Mouse (Mus musculus): ENCODE measurements around the gene Vapb. TPM values are rescaled to one million over a fixed set of nuclear protein-coding genes. Genes with fewer than 3 reads are reported as not detected.
A peak's percentile ranks its signal among the peaks of the same experiment; 100 is the strongest.

Gene Vapb
- total RNA-seq, 2 experiments from 2014 or later: 92.8 to 94.2 TPM

- no peak for DNase-seq
These were observed 54.8 kb downstream of the Vapb start for GRCm38 (mm10) chr2:173791904-173792757.

DNA sequence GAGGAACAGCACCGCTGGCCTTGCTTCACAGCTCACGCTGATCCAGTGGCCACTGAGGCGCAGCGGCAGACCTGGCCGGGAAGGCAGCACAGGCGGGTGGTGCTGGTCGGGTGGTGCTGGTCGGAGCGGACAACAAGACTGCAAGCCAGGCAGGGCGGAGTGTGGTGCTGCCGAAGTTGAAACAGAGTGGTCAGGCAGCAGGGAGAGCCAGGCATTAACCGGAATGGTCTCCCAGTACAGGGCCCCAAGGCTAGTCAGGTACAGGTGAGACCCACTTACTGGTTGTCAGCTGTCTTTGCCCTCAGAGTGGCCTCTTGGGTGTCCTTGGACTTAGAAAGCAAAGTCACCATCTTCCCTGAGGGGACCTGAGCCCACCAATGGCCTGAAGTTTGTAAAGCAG, 56.7 kb downstream of the Vapb start:
- DNase-seq: no peak

GRCm38 (mm10) chr2:173794531-173795510, 57.5 kb downstream of the Vapb start:
- DNase-seq: no peak

DNA sequence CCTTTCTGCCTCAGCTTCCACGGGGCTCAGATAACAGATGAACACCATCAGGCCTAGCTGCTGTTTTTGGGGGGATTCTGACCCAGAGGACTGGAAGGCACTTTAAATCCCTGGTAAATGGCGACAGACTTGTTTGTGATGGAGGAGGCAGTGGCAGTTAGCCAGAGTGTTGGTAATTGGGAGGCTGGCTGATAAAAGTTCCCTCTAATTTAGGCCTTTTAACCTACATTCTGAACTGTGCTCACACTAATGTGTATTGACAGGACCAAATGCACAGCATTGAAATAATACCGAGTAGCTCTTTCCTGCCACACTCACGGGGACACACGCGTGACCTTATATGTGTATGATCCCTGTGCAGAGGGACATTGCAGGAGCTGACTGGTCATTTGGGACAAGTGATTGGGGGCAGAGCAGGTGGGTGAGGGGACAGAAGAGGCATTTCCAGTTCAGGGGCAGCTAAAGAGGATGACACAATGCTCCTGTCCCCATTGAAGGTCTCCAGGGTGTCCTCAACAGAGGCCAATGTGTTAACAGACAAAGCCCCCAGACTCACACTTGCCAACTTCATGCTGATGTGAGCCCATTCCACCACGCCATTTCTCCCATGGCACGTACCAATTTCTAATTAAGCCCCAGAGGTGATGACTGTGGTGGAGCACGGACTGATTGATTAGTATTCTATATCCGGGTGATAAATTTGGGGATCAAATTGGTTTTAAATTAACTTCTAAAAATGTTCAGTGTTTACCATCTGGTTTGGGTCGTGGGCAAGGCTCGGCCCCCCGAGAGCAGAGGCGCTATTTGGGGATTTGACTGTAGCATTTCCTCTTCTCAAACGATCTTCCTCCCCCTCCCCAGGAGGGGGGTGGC, 58.7 kb downstream of the Vapb start:
- no peak for DNase-seq

- no peak for DNase-seq
These were observed 59.3 kb downstream of the Vapb start for GRCm38 (mm10) chr2:173796674-173796963.

DNA sequence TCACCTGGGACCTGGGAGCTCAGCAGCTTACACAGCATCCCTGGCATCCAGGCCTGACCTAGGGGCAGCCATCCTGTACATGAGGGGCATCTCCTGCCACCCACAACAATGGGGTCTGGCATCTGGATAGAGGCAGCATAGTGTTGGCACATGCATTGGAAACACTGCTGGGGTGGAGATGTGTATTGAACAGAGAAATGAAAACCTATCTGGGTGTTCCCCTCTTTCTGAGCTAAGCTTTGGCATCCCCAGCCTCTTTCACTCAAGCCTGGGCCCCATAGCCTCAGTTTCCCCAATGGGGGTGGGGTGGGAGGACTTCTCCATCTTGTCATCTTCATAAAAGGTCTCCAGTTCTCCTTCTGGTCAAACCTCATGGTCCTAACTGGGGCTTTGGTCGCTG, 62.2 kb downstream of the Vapb start:
- no peak for DNase-seq

- no peak for DNase-seq
These were observed 63.3 kb downstream of the Vapb start for GRCm38 (mm10) chr2:173800566-173800965.

GRCm38 (mm10) chr2:173801405-173801876, 64.1 kb downstream of the Vapb start:
- peak; percentile 53 for DNase-seq

DNA sequence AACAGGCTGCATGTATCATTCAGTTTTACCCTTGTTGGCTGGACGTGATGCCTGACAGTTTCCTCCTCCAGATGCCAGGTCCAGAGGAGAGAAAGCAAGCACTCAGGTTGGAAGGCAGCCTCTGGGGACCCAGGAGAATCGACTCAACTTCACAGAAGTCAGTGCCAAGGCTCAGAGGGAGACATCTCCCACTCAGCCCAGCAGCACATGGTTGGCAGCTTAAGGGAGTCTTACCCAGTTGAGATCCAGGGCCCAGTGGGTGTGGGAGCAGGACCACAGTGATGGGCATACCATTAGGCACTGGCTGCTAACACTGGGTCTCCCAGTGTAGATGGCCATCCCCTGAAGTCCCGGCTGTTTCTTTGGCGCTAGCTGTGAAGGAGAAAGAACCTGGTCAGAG, 64.9 kb downstream of the Vapb start:
- no peak for DNase-seq

GRCm38 (mm10) chr2:173802956-173803355, 65.6 kb downstream of the Vapb start:
- DNase-seq: no peak

DNA sequence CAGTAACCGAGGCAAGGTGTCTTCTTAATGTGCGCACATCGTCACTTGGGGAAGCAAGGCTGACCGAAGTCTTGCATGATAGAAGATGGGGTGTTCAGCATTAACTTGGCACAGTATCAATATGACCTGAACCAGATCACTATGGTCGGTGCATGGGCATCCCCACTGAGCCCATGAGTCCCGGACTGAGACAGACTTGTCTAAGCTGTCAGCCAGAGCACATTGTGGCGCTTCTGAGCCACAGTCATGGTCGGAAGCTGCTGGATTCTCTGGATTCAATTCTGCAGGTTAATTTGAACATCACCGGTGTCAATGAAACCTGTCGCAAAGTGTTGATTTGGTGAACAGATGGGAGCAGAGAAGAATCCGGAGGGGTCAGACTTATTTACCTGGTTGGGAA, 66.5 kb downstream of the Vapb start:
- no peak for DNase-seq

DNA sequence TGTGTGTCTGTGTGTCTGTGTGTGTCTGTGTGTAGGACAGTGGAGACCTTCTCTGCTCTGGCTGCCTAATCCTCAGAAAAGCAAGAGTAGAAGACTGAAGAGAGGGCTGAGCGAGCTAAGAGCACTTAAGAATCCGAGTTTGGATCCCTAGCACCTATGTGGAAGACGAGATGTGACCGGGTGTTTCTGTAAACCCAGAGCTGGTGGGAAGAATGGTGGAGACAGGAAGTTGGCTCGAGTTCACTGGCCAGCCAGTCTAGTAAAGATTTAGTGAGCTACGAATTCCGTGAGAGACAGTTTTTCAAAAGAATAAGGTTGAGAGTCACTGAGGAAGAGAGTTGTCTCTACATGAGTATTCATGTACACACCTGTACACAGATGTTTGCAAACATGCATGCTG, 69.3 kb downstream of the Vapb start:
- DNase-seq: no peak

GRCm38 (mm10) chr2:173808942-173809341, 71.6 kb downstream of the Vapb start:
- no peak for DNase-seq

DNA sequence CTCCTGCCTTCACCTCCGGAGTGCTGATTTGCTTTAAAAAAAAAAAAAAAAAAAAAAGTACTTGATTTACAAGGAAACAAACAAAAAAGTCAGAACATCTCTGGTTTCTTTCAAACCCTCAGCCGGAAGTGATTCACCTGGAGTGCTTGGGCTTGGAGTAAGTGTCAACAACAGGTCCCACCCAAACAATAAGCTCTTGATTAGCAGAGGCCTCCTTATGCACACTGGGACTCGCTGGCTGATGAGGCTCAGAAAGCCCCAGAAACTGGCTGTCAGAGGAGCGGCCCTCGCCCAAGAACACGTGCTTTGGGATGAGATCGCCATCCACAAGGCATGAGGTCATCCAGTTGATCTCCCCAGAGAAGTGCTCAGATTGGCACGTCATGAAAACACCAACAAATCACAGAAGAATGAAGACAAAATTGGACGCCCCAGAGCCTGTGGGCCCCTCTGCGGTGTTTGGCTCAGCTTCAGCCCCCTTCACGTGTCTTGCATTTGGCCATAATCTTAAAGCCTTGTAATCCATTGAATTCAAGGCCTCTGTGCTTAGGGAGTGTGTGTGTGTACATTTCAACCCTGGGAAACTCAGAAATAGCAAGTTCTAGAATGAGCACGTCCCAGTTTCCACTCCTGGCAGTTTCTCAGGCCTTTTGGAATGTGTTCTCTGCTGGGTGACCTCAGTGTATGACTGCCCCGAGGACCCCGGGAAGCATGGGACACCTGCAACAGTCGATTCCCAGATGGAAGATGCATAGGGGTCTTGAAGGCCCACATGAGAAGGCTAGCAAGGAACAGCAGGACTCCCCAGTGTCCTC, 72.9 kb downstream of the Vapb start:
- DNase-seq: peak; percentile 70

DNA sequence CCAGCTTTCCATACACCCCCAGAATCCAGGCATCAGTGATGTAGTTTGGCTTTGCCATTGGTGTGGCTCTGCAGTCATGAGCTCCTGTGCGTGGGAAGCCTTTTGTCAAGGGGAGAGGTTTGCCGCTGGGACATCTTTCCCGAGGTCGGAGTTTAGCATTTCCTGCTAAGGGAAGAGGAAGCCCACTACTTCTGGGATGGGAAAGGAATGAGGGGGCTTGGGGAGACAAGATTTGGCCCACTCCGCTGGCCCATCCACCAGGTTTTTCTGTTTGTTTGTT, 73.5 kb downstream of the Vapb start:
- no peak for DNase-seq

GRCm38 (mm10) chr2:173811850-173812249, 74.5 kb downstream of the Vapb start:
- no peak for DNase-seq

GRCm38 (mm10) chr2:173813071-173813470, 75.8 kb downstream of the Vapb start:
- DNase-seq: no peak

- DNase-seq: no peak
These were observed 89.0 kb downstream of the Vapb start for GRCm38 (mm10) chr2:173826287-173826686.

DNA sequence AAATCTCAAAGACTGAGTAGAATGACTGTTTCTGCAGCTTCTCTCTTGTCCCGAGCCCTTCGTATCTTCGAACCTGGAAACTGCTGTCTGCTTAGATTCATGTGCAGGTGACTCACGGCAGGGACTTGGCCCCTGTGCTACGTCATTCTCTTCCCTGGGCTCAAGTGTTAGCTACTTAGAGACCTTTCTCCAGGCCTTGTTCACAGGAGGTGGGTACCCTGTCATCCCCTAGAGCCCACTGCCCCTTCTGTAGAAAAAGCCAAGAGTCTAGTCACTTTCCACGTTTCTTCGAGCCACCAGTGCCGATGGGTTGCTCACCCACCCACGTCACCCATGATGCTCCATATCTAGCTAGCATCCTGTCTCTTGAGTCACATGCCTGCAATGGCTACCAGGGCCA, 89.9 kb downstream of the Vapb start:
- no peak for DNase-seq

DNA sequence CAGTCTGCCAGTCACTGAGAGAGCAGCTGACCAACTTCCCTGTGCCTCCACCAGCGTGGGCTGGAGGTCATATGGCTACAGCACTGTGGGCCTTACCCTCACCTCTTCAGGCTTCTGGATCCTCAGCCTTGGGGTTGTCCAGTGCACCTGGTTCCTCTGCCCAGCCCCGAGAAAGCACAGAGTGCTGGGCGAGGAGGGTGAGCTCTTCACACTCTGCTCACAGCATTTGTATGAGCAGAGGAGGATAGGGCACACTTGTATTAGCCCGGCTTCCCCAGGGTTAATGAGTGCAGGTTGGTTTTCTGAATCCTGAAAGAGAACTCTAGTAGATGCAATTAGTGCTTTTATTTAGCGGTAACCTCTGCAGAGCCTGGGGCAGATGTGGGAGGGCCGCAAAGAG, 90.8 kb downstream of the Vapb start:
- no peak for DNase-seq

GRCm38 (mm10) chr2:173832828-173833492, 95.6 kb downstream of the Vapb start:
- no peak for DNase-seq

Data from heart, postnatal 4 days (tissue).